Mouse (Mus musculus) kidney, adult 2 months (tissue): Measurements from ENCODE around the gene Bcan.

ENCODE experiments used
- CTCF ChIP-seq: fragments of 200-500 bp; conservative IDR thresholded peaks from 2 replicates; pipeline ENCODE4 v1.5.1; 2011; ENCODE audit warnings: low read depth, mild to moderate bottlenecking, control low read depth, low read length, moderate library complexity, mixed read lengths; ENCODE audit not compliant: insufficient read depth, insufficient read length
- POLR2A ChIP-seq: fragments of 200-500 bp; IDR thresholded peaks from one replicate; pipeline ENCODE4 v1.6.1; 2011; ENCODE audit warnings: low read depth, low read length, control low read depth

DNA sequence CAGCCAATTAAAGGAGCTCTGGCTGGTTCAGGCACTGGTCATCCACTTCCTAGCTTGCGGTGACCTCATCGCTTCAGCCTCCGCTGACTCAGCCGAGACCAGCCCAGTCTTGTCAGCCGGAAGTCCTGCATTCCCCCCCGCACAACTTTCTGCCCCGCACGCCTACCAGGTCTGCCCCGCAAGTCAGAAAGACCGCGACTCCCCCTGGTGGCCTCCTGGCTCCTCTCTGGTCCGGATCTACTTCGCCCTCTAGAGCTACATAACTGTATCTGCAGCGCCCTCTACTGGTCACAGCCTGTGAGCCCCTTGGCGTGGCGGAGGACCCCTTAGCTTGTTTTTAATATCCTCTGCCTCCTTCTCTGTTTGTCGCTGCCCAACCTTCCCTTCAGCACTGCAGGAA, 13.2 kb downstream of the Bcan start:
- TF ChIP-seq POLR2A (no peak), CTCF (peak; percentile 96)
